Mouse (Mus musculus) ES-E14 (cell line): ENCODE results near the gene Ralgps1. TPM values are rescaled to one million over a fixed set of nuclear protein-coding genes. Genes with fewer than 3 reads are reported as not detected.

Source experiments
- DNase-seq: peaks from one replicate; pipeline ENCODE4 v3.0.0-alpha.2; 2013; ENCODE audit warnings: low read depth, low spot score
- H3K27ac ChIP-seq: 2 replicates; pipeline ENCODE4 v1.5.1; 2012; ENCODE audit warnings: low read depth, mild to moderate bottlenecking, low read length, moderate library complexity, mixed read lengths; ENCODE audit not compliant: poor library complexity, insufficient read depth, severe bottlenecking
- H3K36me3 ChIP-seq: 2 replicates; pipeline ENCODE4 v1.6.1; 2012; ENCODE audit warnings: mild to moderate bottlenecking, low read length, moderate library complexity, mixed read lengths; ENCODE audit not compliant: control insufficient read depth, poor library complexity, insufficient read depth, severe bottlenecking
- H3K4me1 ChIP-seq, 2 experiments: fragments of 150-350 bp in 1 of 2; sonication (generic) in 1 of 2; 2 replicates each; pipeline ENCODE4 v1.6.1; 2012; ENCODE audit warnings: low read length in 2 of 2, mild to moderate bottlenecking in 1 of 2, mixed read lengths in 1 of 2; ENCODE audit not compliant: control insufficient read depth in 2 of 2, insufficient read depth in 2 of 2, poor library complexity in 1 of 2
- H3K4me3 ChIP-seq, 2 experiments: fragments of 150-350 bp in 1 of 2; sonication (generic) in 1 of 2; 2 replicates each; pipeline ENCODE4 v1.5.1; 2012; ENCODE audit warnings: low read length in 2 of 2, low read depth in 1 of 2, mild to moderate bottlenecking in 1 of 2, mixed read lengths in 1 of 2; ENCODE audit not compliant: insufficient read depth in 1 of 2, poor library complexity in 1 of 2, severe bottlenecking in 1 of 2
- H3K9ac ChIP-seq: 2 replicates; pipeline ENCODE4 v1.6.1; 2012; ENCODE audit warnings: low read depth, mild to moderate bottlenecking, low read length, mixed read lengths; ENCODE audit not compliant: poor library complexity, insufficient read depth, severe bottlenecking
- H3K9me3 ChIP-seq: fragments of 150-350 bp; sonication (generic); 2 replicates; pipeline ENCODE4 v1.6.1; 2012; ENCODE audit warnings: low read depth, mild to moderate bottlenecking, low read length; ENCODE audit not compliant: control insufficient read depth, insufficient read depth
- CHD2 ChIP-seq: IDR thresholded peaks from 2 replicates; pipeline ENCODE4 v1.6.1; 2014; ENCODE audit warnings: mild to moderate bottlenecking, low read depth, low read length, inconsistent platforms
- HCFC1 ChIP-seq: IDR thresholded peaks from 2 replicates; pipeline ENCODE4 v1.6.1; 2012; ENCODE audit warnings: low read length, inconsistent platforms, borderline replicate concordance; ENCODE audit not compliant: insufficient read depth
- MAFK ChIP-seq: IDR thresholded peaks from 2 replicates; pipeline ENCODE4 v1.6.1; 2014; ENCODE audit warnings: mild to moderate bottlenecking, low read depth, low read length, inconsistent platforms; ENCODE audit not compliant: insufficient read depth
- ZC3H11A ChIP-seq: IDR thresholded peaks from 2 replicates; pipeline ENCODE4 v1.6.1; 2012; ENCODE audit warnings: low read depth, mild to moderate bottlenecking, inconsistent platforms, low read length, borderline replicate concordance
- ZNF384 ChIP-seq: IDR thresholded peaks from 2 replicates; pipeline ENCODE4 v1.6.1; 2012; ENCODE audit warnings: low read depth, low read length, inconsistent platforms
- in situ Hi-C, 2 experiments: fragments of 600-800 bp; cut with MboI; formaldehyde crosslinking; loops; one replicate each; pipeline ENCODE4 v1.15.1; 2025; ENCODE audit warnings: low sequenced_read_pairs in 2 of 2, inconsistent platforms in 1 of 2; ENCODE audit not compliant: unreplicated experiment in 2 of 2
- total RNA-seq: library from RNA; depleted of rRNA; stranded (reverse); fragments of 300-350 nt; gene quantifications from 2 replicates; pipeline ENCODE4 v1.2.3, GENCODE M21; 2012

Gene Ralgps1
- total RNA-seq, 1 experiment: 5.4 TPM

GRCm38 (mm10) chr2:33271511-33271910, 99.8 kb downstream of the Ralgps1 start:
- Histone ChIP-seq H3K36me3 (no peaks in the 10 kb centered on the region), H3K9me3 (no peaks in the 10 kb centered on the region), H3K9ac (no peak overlapping the region), H3K4me1 (no peaks in the 10 kb centered on the region), H3K4me3 (no peak overlapping the region), H3K27ac (no peak overlapping the region)
- in situ Hi-C loops: no loop called here
- TF ChIP-seq ZNF384 (no peak), ZC3H11A (no peak), HCFC1 (no peak), MAFK (no peak), CHD2 (no peak)
- no peak for DNase-seq

GRCm38 (mm10) chr2:33270569-33270968, 100.7 kb downstream of the Ralgps1 start:
- no peaks in the 10 kb centered on the region for H3K4me1 ChIP-seq
- DNase-seq: no peak

GRCm38 (mm10) chr2:33269132-33269493, 102.2 kb downstream of the Ralgps1 start:
- in situ Hi-C loops: no loop called here
- H3K27ac ChIP-seq: no peak overlapping the region
- DNase-seq: no peak
- H3K4me3 ChIP-seq: no peak overlapping the region
- TF ChIP-seq HCFC1 (no peak), ZC3H11A (no peak), CHD2 (no peak), MAFK (no peak)
- H3K9me3 ChIP-seq: no peaks in the 10 kb centered on the region
- no peaks in the 10 kb centered on the region for H3K36me3 ChIP-seq
- H3K9ac ChIP-seq: no peak overlapping the region
- H3K4me1 ChIP-seq: no peaks in the 10 kb centered on the region

More at GRCm38 (mm10) chr2:33270569-33270968, 100.7 kb downstream of the Ralgps1 start:
- Histone ChIP-seq H3K9me3 (no peaks in the 10 kb centered on the region), H3K36me3 (no peaks in the 10 kb centered on the region), H3K9ac (no peak overlapping the region), H3K27ac (no peak overlapping the region), H3K4me3 (no peak overlapping the region)
- no peak for TF ChIP-seq ZNF384
- no peak for TF ChIP-seq MAFK
- no peak for TF ChIP-seq ZC3H11A
- no peak for TF ChIP-seq CHD2
- TF ChIP-seq HCFC1: no peak
- in situ Hi-C loops: no loop called here

- in situ Hi-C loops: no loop called here
- no peaks in the 10 kb centered on the region for H3K4me1 ChIP-seq
- no peak for TF ChIP-seq MAFK
- no peak for TF ChIP-seq CHD2
- no peak for TF ChIP-seq ZNF384
- TF ChIP-seq HCFC1: no peak
- TF ChIP-seq ZC3H11A: no peak
- DNase-seq: no peak
- no peaks in the 10 kb centered on the region for H3K9me3 ChIP-seq
- no peaks in the 10 kb centered on the region for H3K36me3 ChIP-seq
- H3K4me3 ChIP-seq: no peak overlapping the region
- no peak overlapping the region for H3K9ac ChIP-seq
- H3K27ac ChIP-seq: no peak overlapping the region
These were observed 102.7 kb downstream of the Ralgps1 start for GRCm38 (mm10) chr2:33268384-33269131.

- Histone ChIP-seq H3K9ac (no peak overlapping the region), H3K9me3 (no peaks in the 10 kb centered on the region), H3K4me3 (no peak overlapping the region), H3K4me1 (no peaks in the 10 kb centered on the region), H3K36me3 (no peaks in the 10 kb centered on the region), H3K27ac (no peak overlapping the region)
- TF ChIP-seq ZNF384 (no peak), CHD2 (no peak), HCFC1 (no peak), MAFK (no peak), ZC3H11A (no peak)
- no peak for DNase-seq
- in situ Hi-C loops: no loop called here
These were observed 104.2 kb downstream of the Ralgps1 start for GRCm38 (mm10) chr2:33267075-33267474.
